Mouse (Mus musculus): Measurements from ENCODE around the gene C330021F23Rik. TPM values are rescaled to one million over a fixed set of nuclear protein-coding genes. Genes with fewer than 3 reads are reported as not detected.

The C330021F23Rik gene
- polyA plus RNA-seq, 1 experiment from 2014 or later = 8.4 TPM

- DNase-seq (ENCODE audit: extremely low spot score, low spot score) = no peak
- no peak overlapping the region for H3K27ac ChIP-seq
- peaks cover 65% of the 10 kb centered on the region for H3K36me3 ChIP-seq (replicated peaks)
- 72% methylated on average over 1 of the region's 1 CpGs for WGBS
- no peak overlapping the region for H3K4me3 ChIP-seq
- no peaks in the 10 kb centered on the region for H3K27me3 ChIP-seq (ENCODE audit: poor library complexity, severe bottlenecking)
- H3K4me1 ChIP-seq = no peaks in the 10 kb centered on the region
- no peaks in the 10 kb centered on the region for H3K9me3 ChIP-seq
These were observed 31.4 kb downstream of the C330021F23Rik start for GRCm38 (mm10) chr8:3599219-3599618.

GRCm38 (mm10) chr8:3600401-3600800 is 32.6 kb downstream of the C330021F23Rik start:
- Histone ChIP-seq H3K27me3 (ENCODE audit: poor library complexity, severe bottlenecking) (no peaks in the 10 kb centered on the region), H3K4me3 (no peak overlapping the region), H3K36me3 (replicated peaks) (peaks cover 77% of the 10 kb centered on the region), H3K27ac (no peak overlapping the region), H3K9me3 (no peaks in the 10 kb centered on the region), H3K4me1 (no peaks in the 10 kb centered on the region)
- DNase-seq (ENCODE audit: extremely low spot score, low spot score) = no peak
- WGBS = 91% methylated on average over 6 of the region's 6 CpGs

GRCm38 (mm10) chr8:3603439-3603838 is 35.6 kb downstream of the C330021F23Rik start:
- DNase-seq (ENCODE audit: extremely low spot score, low spot score) = no peak
- Histone ChIP-seq H3K36me3 (replicated peaks) (peaks cover 96% of the 10 kb centered on the region), H3K27me3 (ENCODE audit: poor library complexity, severe bottlenecking) (no peaks in the 10 kb centered on the region), H3K27ac (no peak overlapping the region), H3K4me3 (no peak overlapping the region), H3K9me3 (no peaks in the 10 kb centered on the region), H3K4me1 (no peaks in the 10 kb centered on the region)
- WGBS = 84% methylated on average over 13 of the region's 13 CpGs

- Histone ChIP-seq H3K9me3 (0 out of 2 replicates have a peak, but pooled peaks cover 3% of the 10 kb centered on the region), H3K4me3 (no peak overlapping the region), H3K27ac (no peak overlapping the region), H3K4me1 (no peaks in the 10 kb centered on the region), H3K36me3 (replicated peaks) (peaks cover 99% of the 10 kb centered on the region), H3K27me3 (ENCODE audit: poor library complexity, severe bottlenecking) (no peaks in the 10 kb centered on the region)
- 90% methylated on average over 16 of the region's 16 CpGs for WGBS
- no peak for DNase-seq (ENCODE audit: extremely low spot score, low spot score)
These were observed 38.8 kb downstream of the C330021F23Rik start for GRCm38 (mm10) chr8:3606593-3606992.

- Histone ChIP-seq H3K4me3 (no peak overlapping the region), H3K27ac (no peak overlapping the region), H3K4me1 (no peaks in the 10 kb centered on the region), H3K36me3 (replicated peaks) (peaks cover 99% of the 10 kb centered on the region), H3K27me3 (ENCODE audit: poor library complexity, severe bottlenecking) (no peaks in the 10 kb centered on the region), H3K9me3 (0 out of 2 replicates have a peak, but pooled peaks cover 3% of the 10 kb centered on the region)
- DNase-seq (ENCODE audit: extremely low spot score, low spot score) = no peak
- 90% methylated on average over 7 of the region's 7 CpGs for WGBS
These were observed 40.0 kb downstream of the C330021F23Rik start for GRCm38 (mm10) chr8:3607822-3608221.

GRCm38 (mm10) chr8:3609046-3609815 is 41.4 kb downstream of the C330021F23Rik start:
- Histone ChIP-seq H3K4me3 (no peak overlapping the region), H3K36me3 (replicated peaks) (peaks cover 99% of the 10 kb centered on the region), H3K27ac (no peak overlapping the region), H3K9me3 (0 out of 2 replicates have a peak, but pooled peaks cover 3% of the 10 kb centered on the region), H3K27me3 (ENCODE audit: poor library complexity, severe bottlenecking) (no peaks in the 10 kb centered on the region), H3K4me1 (no peaks in the 10 kb centered on the region)
- no peak for DNase-seq (ENCODE audit: extremely low spot score, low spot score)
- 89% methylated on average over 12 of the region's 12 CpGs for WGBS

- Histone ChIP-seq H3K36me3 (replicated peaks) (peaks cover 99% of the 10 kb centered on the region), H3K9me3 (0 out of 2 replicates have a peak, but pooled peaks cover 3% of the 10 kb centered on the region), H3K4me3 (no peak overlapping the region), H3K27me3 (ENCODE audit: poor library complexity, severe bottlenecking) (no peaks in the 10 kb centered on the region), H3K4me1 (no peaks in the 10 kb centered on the region), H3K27ac (no peak overlapping the region)
- WGBS = 84% methylated on average over 6 of the region's 6 CpGs
- no peak for DNase-seq (ENCODE audit: extremely low spot score, low spot score)
These were observed 42.0 kb downstream of the C330021F23Rik start for GRCm38 (mm10) chr8:3609816-3610150.

GRCm38 (mm10) chr8:3621199-3621970 is 53.6 kb downstream of the C330021F23Rik start, which contains the start of the genes Xab2 and Pet100:
Gene Xab2, minus strand, starts transcription at chr8:3621316.
Gene Pet100, plus strand, starts transcription at chr8:3621548.
- Histone ChIP-seq H3K9me3 (no peaks in the 10 kb centered on the region), H3K36me3 (replicated peaks) (peaks cover 26% of the 10 kb centered on the region), H3K27ac (peak within 1 kb of the TSS; percentile 82), H3K4me3 (peak within 1 kb of the TSS; percentile 86), H3K4me1 (peaks cover 20% of the 10 kb centered on the region), H3K27me3 (ENCODE audit: poor library complexity, severe bottlenecking) (no peaks in the 10 kb centered on the region)
- DNase-seq (ENCODE audit: extremely low spot score, low spot score) = peak; percentile 100
- under 1% methylated on average over 37 of the region's 37 CpGs for WGBS

GRCm38 (mm10) chr8:3622119-3622518 is 54.3 kb downstream of the C330021F23Rik start:
- Histone ChIP-seq H3K27me3 (ENCODE audit: poor library complexity, severe bottlenecking) (no peaks in the 10 kb centered on the region), H3K27ac (peak overlapping the region; percentile 82; the same call in 1 of the 2 replicates), H3K9me3 (no peaks in the 10 kb centered on the region), H3K4me3 (peak overlapping the region; percentile 86), H3K36me3 (replicated peaks) (peaks cover 20% of the 10 kb centered on the region), H3K4me1 (peaks cover 20% of the 10 kb centered on the region)
- DNase-seq (ENCODE audit: extremely low spot score, low spot score) = no peak
- 78% methylated on average over 8 of the region's 8 CpGs for WGBS

- no peak for DNase-seq (ENCODE audit: extremely low spot score, low spot score)
- H3K36me3 ChIP-seq (replicated peaks) = no peaks in the 10 kb centered on the region
- H3K4me3 ChIP-seq = no peak within 1 kb of the TSS; the same call in 1 of the 2 replicates
- no peaks in the 10 kb centered on the region for H3K9me3 ChIP-seq
- H3K27me3 ChIP-seq (ENCODE audit: poor library complexity, severe bottlenecking) = peaks cover 14% of the 10 kb centered on the region
- WGBS = 51% methylated on average over 1 of the region's 1 CpGs
- no peak within 1 kb of the TSS for H3K27ac ChIP-seq
- peaks cover 11% of the 10 kb centered on the region for H3K4me1 ChIP-seq
These were observed 57.7 kb downstream of the C330021F23Rik start, which contains the start of gene Pcp2 for GRCm38 (mm10) chr8:3625445-3625844. Gene Pcp2, minus strand, starts transcription at chr8:3625545.

- no peak for DNase-seq (ENCODE audit: extremely low spot score, low spot score)
- H3K9me3 ChIP-seq = no peaks in the 10 kb centered on the region
- H3K4me3 ChIP-seq = no peak overlapping the region
- peaks cover 20% of the 10 kb centered on the region for H3K4me1 ChIP-seq
- H3K27ac ChIP-seq = no peak overlapping the region
- H3K36me3 ChIP-seq (replicated peaks) = no peaks in the 10 kb centered on the region
- H3K27me3 ChIP-seq (ENCODE audit: poor library complexity, severe bottlenecking) = peaks cover 15% of the 10 kb centered on the region
- 66% methylated on average over 5 of the region's 5 CpGs for WGBS
These were observed 59.2 kb downstream of the C330021F23Rik start for GRCm38 (mm10) chr8:3626971-3627370.

- Histone ChIP-seq H3K27me3 (ENCODE audit: poor library complexity, severe bottlenecking) (peaks cover 15% of the 10 kb centered on the region), H3K36me3 (replicated peaks) (no peaks in the 10 kb centered on the region), H3K4me3 (no peak overlapping the region), H3K4me1 (peaks cover 16% of the 10 kb centered on the region), H3K9me3 (no peaks in the 10 kb centered on the region), H3K27ac (no peak overlapping the region)
- WGBS = 33% methylated on average over 5 of the region's 5 CpGs
- DNase-seq (ENCODE audit: extremely low spot score, low spot score) = no peak
These were observed 60.2 kb downstream of the C330021F23Rik start for GRCm38 (mm10) chr8:3628014-3628413.
